Mouse (Mus musculus): ENCODE results near the gene Rpl34. TPM values are rescaled to one million over a fixed set of nuclear protein-coding genes. Genes with fewer than 3 reads are reported as not detected.

Rpl34 gene
- total RNA-seq, 1 experiment from 2014 or later = 3,276 TPM

DNA sequence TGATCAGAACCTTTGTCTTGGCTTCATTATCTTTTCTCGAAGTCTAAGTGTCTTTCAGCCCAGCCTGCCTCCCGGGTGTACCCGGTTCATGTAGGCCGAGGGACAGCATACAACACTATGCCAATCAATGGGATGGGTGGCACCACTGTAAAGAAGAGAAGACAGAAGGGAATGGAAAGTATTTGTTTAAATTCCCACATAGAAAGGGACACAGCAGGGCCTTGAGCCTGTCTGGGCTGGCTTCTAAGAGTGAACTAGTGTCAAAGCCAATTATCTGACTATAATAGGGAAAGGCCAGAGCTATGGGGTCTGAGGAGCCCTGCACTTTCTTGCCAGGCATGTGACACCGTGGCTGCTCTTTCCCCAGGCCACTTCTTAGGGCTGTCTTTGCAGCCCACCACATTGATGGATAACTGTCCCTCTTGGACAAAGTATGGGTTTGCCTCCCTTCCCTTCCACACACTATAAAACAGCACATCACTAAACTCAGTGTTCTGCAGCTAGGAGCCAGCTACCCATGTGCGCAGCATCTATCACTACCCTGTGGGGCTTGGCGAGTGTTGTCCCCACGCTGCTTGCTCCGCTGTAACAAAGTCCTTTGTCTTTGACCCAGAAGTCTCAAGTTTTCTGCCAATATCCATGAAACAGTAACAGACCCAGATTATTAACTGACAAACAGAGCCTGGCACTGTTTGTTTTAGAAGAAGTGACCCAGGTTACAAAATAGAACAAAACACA lies 45.8 kb downstream of the Rpl34 start:
- no peak for ATAC-seq (replicated peaks in 1 of 2; ENCODE audit: insufficient read depth in 1 of 2, low FRiP score in 2 of 2, low TSS enrichment in 1 of 2, low read depth in 1 of 2, poor library complexity in 2 of 2, severe bottlenecking in 2 of 2)

DNA sequence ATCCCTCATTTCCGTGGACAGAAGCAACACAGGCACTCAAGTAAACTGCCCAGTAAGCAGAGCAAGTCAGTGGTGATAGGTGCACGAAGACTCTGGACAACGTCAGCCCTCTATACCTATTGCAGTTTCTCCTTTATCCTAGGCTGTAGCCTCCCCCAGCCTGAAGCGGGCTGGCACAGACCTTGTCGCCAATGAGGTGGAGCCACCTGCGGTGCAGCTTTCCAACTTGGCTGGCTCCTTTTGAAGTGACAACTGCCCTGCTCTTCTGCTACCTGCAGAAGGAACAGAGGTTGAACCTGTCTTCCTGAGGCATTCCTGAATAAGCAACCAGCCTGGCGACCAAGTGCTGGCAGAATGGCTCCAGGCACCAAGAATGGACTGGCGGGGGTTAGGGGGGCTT lies 46.4 kb downstream of the Rpl34 start:
- ATAC-seq (replicated peaks in 1 of 2; ENCODE audit: insufficient read depth in 1 of 2, low FRiP score in 2 of 2, low TSS enrichment in 1 of 2, low read depth in 1 of 2, poor library complexity in 2 of 2, severe bottlenecking in 2 of 2) = no peak

DNA sequence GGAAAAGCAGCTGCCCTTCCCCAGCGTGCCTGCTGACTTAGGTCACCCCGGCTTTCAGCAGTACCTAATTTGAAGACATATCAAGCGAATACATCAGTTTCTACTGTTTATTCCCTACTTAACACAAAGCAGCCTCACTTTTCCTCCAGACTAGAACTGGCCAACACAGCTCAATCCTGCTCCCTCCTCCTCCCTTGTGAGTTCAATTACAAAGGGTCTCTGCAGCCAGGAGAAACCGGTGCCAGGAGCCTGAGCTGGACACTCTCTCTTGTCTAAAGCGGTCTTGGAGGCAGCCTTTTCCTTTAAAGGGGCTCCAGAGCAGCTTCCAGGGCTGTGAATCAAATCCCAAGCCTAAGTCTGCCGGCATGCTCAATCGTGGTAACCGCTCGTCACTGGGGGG lies 48.0 kb downstream of the Rpl34 start:
- ATAC-seq (replicated peaks in 1 of 2; ENCODE audit: insufficient read depth in 1 of 2, low FRiP score in 2 of 2, low TSS enrichment in 1 of 2, low read depth in 1 of 2, poor library complexity in 2 of 2, severe bottlenecking in 2 of 2) = no peak

DNA sequence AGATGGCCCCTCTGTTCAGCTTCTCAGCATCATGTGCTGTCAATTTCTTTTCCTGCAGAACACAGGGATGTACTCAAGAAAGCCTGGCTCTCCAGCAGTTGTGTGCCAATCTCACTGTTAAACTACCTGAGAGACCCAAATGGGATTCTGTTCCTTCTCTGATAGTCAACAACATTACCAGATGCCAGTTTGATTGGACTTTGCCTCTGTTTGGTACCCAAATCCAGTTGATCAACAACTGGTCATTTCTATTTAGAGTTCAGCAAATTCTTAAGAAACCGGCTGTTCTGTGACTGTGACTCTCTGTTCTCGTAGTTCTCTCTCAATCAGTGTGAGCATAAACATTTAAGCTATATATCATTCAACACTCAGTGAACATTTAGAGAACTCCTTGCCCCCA lies 49.0 kb downstream of the Rpl34 start:
- no peak for ATAC-seq (replicated peaks in 1 of 2; ENCODE audit: insufficient read depth in 1 of 2, low FRiP score in 2 of 2, low TSS enrichment in 1 of 2, low read depth in 1 of 2, poor library complexity in 2 of 2, severe bottlenecking in 2 of 2)

DNA sequence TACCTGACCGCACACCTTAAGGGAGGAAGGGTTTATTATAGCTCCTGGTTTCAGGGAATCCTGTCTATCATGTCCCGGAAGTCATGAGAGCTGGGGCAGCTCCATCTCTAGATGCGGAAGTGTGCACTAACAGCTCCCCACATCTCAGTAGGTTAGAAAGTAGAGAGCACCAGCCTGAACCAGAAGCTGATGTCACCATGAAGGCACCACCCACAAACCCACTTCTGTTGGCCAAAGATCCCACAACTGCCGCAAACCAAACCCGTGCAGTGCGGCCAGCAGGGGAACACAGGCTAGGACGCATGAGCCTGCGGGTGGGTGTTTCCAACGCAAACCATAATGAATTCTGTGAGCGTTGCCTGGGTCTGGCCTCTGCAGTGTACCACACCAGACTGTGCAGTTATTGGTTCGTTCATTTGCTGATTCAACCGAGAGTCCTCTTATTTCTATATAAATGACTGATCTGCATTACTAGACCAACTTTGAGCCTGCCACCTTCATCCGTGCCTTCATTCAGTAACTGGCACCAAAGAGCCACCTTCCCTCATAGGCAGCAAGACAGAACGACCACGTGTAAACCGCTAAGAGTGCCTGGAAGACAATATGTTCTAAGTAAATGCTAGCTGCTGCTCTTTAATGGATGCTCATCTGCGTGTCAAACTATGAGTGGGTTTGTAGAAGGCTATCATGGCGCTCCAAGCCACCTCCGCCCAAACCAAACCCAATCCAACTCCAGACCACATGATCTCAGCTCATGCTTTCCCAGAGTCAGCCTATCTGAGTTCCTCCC lies 52.3 kb downstream of the Rpl34 start:
- ATAC-seq (replicated peaks in 1 of 2; ENCODE audit: insufficient read depth in 1 of 2, low FRiP score in 2 of 2, low TSS enrichment in 1 of 2, low read depth in 1 of 2, poor library complexity in 2 of 2, severe bottlenecking in 2 of 2) = no peak

Other genes starting within 250 kb of the Rpl34 start
- 0.20 TPM in 1 of 2 replicates, not detected in the other for gene Etnppl, start 113.0 kb downstream of the Rpl34 start, total RNA-seq (2017)
- 127 and 143 TPM in 2 replicates for gene Ostc, start 21.0 kb downstream of the Rpl34 start, total RNA-seq (2017)

All from hematopoietic stem cell, adult 5-6 weeks (primary cell).